Mouse (Mus musculus) hindbrain, embryonic 13.5 days (tissue): ENCODE results near the gene Gm45208. TPM values are rescaled to one million over a fixed set of nuclear protein-coding genes. Genes with fewer than 3 reads are reported as not detected.
"Not testable (repeated sequence)": the region's sequence is repeated elsewhere in the genome, so short reads cannot be mapped to it uniquely, and the experiment has no call there.

Source experiments
- ATAC-seq: fragments of 200-750 bp; cut with Nextera tagmentation; 2 replicates; pipeline ENCODE4 v1.8.0; 2017; ENCODE audit warnings: moderate TSS enrichment; ENCODE audit not compliant: low FRiP score
- H3K27ac ChIP-seq: fragments of 300-500 bp; sonication (generic); 2 replicates; pipeline ENCODE4 v1.5.1; 2015; ENCODE audit warnings: inconsistent platforms, mild to moderate bottlenecking, moderate library complexity
- H3K27me3 ChIP-seq: fragments of 300-500 bp; sonication (generic); 2 replicates; pipeline ENCODE4 v1.6.1; 2015; ENCODE audit warnings: mild to moderate bottlenecking, inconsistent platforms
- H3K36me3 ChIP-seq: fragments of 300-500 bp; sonication (generic); 2 replicates; pipeline ENCODE4 v1.6.1; 2015; ENCODE audit warnings: mild to moderate bottlenecking, inconsistent platforms
- H3K4me1 ChIP-seq: fragments of 300-500 bp; sonication (generic); replicated peaks from 2 replicates; pipeline ENCODE4 v1.6.1; 2015; ENCODE audit warnings: inconsistent platforms
- H3K4me2 ChIP-seq: fragments of 300-500 bp; sonication (generic); 2 replicates; pipeline ENCODE4 v1.6.1; 2015; ENCODE audit warnings: inconsistent platforms, mild to moderate bottlenecking, moderate library complexity
- H3K4me3 ChIP-seq: fragments of 300-500 bp; sonication (generic); 2 replicates; pipeline ENCODE4 v1.5.1; 2015; ENCODE audit warnings: mild to moderate bottlenecking, inconsistent platforms
- H3K9ac ChIP-seq: fragments of 300-500 bp; sonication (generic); 2 replicates; pipeline ENCODE4 v1.6.1; 2015; ENCODE audit warnings: mild to moderate bottlenecking, inconsistent platforms
- H3K9me3 ChIP-seq: fragments of 300-500 bp; sonication (generic); 2 replicates; pipeline ENCODE4 v1.6.1; 2016; ENCODE audit warnings: inconsistent platforms
- WGBS: fragments of 180-500 bp; shearing (Covaris S2); methylation state at CpG from one replicate; pipeline ENCODE4 v1.1.7; 2015; 5-methylcytosine and 5-hydroxymethylcytosine counted together
- polyA plus RNA-seq: library from polyadenylated mRNA; unstranded; fragments of >200 nt; fragmentation: Nextera tagmentation; extraction: Ambion mirVana; gene quantifications from 2 replicates; pipeline ENCODE4 v1.2.1, GENCODE M21; 2015

Gm45208 gene
- polyA plus RNA-seq, 1 experiment from 2014 or later, result not detected

DNA sequence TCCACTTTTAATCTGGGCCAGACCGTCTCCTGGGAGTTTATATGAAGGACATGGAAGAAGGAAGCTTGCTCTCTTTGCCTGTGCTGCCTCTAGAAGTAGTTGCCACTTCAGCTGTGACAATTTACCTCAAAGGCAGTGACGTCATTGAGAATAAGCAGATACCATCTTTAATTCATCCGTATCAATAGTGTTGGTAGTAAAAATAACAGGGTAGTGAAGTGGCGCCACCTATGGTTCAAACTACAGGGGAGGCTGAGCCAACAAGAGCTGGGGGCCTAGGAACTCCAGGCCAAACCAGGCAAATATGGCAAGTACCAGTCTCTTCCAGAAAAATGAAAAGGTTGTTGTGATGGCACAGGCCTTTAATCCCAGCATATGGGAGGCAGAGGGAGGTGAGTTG lies 29.2 kb upstream of the Gm45208 start:
- H3K36me3 ChIP-seq, result no peaks in the 10 kb centered on the region
- no peaks in the 10 kb centered on the region for H3K27me3 ChIP-seq
- no peak for ATAC-seq
- no peaks in the 10 kb centered on the region for H3K9me3 ChIP-seq
- no peak overlapping the region for H3K27ac ChIP-seq
- 30% methylated on average over 4 of the region's 4 CpGs for WGBS
- no peak overlapping the region for H3K4me2 ChIP-seq
- peaks cover 4% of the 10 kb centered on the region for H3K4me1 ChIP-seq
- no peak overlapping the region for H3K4me3 ChIP-seq
- H3K9ac ChIP-seq, result no peak overlapping the region

DNA sequence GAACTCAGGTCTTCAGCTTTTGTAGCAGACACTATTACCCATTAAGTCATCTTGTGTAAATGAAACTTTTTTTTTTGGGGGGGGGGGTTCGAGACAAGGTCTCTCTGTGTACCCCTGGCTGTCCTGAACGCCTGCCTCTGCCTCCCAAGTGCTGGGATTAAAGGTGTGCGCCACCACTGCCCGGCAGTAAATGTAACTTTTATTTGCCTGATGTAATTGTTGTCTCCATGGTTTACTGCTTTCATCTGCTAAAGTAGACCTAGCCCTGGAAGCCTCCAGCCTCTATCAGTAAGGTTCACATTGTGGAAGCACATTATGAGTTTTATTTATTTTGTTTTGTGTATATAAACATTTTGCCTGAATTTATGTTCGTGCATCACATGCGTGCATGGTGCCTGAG lies 25.5 kb upstream of the Gm45208 start:
- H3K9ac ChIP-seq, result no peak overlapping the region
- peak overlapping the region; percentile 42 for H3K4me2 ChIP-seq
- no peaks in the 10 kb centered on the region for H3K9me3 ChIP-seq
- H3K4me3 ChIP-seq, result peak overlapping the region; percentile 9; the same call in 1 of the 2 replicates
- peaks cover 16% of the 10 kb centered on the region for H3K4me1 ChIP-seq
- no peaks in the 10 kb centered on the region for H3K27me3 ChIP-seq
- H3K36me3 ChIP-seq, result peaks cover 5% of the 10 kb centered on the region; the same call in 1 of the 2 replicates
- ATAC-seq, result peak; percentile 63; the same call in 1 of the 2 replicates
- 45% methylated on average over 6 of the region's 6 CpGs for WGBS
- no peak overlapping the region for H3K27ac ChIP-seq

DNA sequence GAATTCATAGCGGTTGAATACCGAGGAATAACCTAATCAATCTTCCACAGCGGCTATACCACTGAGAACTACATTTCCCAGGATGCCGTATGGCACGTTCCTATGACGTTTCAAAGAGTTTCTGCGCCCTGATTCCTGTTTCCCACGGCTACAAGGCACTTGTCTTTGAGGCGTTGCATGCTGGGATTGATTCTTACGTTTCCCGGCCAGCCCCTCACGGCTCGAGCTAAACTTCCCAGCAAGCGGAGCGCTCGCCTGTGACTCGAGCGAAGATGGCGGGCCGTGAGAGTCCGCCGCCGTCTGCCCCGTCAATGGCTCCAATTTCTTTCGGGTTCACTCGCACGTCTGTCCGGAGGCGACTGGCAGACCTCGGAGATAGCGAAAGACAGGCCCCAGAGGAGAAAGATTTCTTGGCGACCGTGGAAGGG lies 25.1 kb upstream of the Gm45208 start, which contains the start of gene Gpkow:
Gene Gpkow, plus strand, starts transcription at position 178 of the 428 bp plus-strand sequence.
- Histone ChIP-seq H3K4me2 (peak within 1 kb of the TSS; percentile 60), H3K4me3 (peak within 1 kb of the TSS; percentile 53), H3K27ac (peak within 1 kb of the TSS; percentile 58), H3K9me3 (no peaks in the 10 kb centered on the region), H3K9ac (peak within 1 kb of the TSS; percentile 68), H3K36me3 (peaks cover 9% of the 10 kb centered on the region), H3K4me1 (peaks cover 16% of the 10 kb centered on the region), H3K27me3 (no peaks in the 10 kb centered on the region)
- WGBS, result 14% methylated on average over 33 of the region's 33 CpGs
- ATAC-seq, result peak; percentile 96

DNA sequence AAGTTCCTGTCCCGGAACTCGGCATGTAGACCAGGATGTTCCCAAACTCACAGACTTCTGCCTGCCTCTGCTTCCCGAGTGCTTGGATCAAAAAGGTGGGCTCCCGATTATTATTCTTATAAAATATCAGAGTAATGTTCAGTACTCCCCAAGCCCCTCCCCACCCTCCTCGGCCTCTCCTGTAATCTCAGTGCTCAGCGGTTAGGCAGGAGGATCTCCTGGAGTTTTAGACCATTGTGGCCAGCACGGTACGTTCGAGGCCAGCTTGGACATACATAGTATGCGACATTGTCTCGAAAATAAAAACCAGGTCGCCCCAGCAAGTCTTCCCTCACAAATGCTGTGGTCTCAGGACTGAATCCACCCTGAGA lies 8.3 kb upstream of the Gm45208 start:
- H3K4me3 ChIP-seq, result peak overlapping the region; percentile 35
- H3K27ac ChIP-seq, result peak overlapping the region; percentile 55
- H3K27me3 ChIP-seq, H3K4me1 ChIP-seq, H3K9me3 ChIP-seq, H3K36me3 ChIP-seq: not testable (repeated sequence)
- 20% methylated on average over 6 of the region's 12 CpGs for WGBS
- peak overlapping the region; percentile 52 for H3K4me2 ChIP-seq
- ATAC-seq, result peak; percentile 2; the same call in 1 of the 2 replicates
- H3K9ac ChIP-seq, result peak overlapping the region; percentile 51

DNA sequence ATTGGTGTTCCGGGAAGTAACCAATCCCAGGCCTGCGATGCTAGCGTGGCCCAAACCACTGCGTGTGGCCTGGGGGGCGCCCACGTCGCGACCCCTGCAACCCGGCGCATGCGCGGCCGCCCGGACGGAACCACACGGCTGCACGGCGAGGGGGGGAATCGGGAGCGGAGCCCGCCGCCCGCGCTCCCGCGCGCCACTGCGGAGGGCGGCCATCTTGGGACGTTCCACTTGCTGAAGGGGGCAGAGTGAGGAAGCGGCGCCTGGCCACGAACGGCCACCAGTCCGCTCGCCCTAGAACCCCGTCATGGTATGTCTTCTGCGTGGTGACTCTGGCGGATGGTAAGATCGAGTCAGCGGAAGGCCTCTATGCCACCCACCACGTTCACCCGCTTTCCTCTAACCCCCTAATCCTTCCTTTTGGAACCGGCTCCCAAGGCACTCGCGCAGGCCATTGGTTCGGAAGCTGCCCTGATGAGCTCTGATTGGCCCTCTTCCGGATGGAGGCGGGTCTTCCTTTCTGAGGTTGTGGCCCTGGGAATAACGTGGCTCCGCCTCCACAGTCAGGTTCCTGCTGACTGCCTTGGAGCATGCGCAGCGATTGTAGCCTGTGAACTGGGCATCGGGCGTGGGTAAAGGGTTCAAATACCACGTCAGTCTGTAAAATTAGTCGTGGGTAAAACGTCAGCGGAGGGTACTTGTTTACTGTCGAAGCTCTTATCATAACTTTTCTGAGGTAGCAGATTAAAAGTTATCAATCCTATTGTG lies 7.7 kb upstream of the Gm45208 start, which contains the start of gene Wdr45:
Gene Wdr45, plus strand, starts transcription at position 199 of the 765 bp plus-strand sequence.
- peak within 1 kb of the TSS; percentile 55 for H3K27ac ChIP-seq
- H3K36me3 ChIP-seq, H3K27me3 ChIP-seq, H3K9me3 ChIP-seq, H3K4me1 ChIP-seq: not testable (repeated sequence)
- H3K4me3 ChIP-seq, result peak within 1 kb of the TSS; percentile 35
- peak; percentile 97 for ATAC-seq
- peak within 1 kb of the TSS; percentile 52 for H3K4me2 ChIP-seq
- peak within 1 kb of the TSS; percentile 51 for H3K9ac ChIP-seq
- WGBS, result 13% methylated on average over 30 of the region's 60 CpGs

DNA sequence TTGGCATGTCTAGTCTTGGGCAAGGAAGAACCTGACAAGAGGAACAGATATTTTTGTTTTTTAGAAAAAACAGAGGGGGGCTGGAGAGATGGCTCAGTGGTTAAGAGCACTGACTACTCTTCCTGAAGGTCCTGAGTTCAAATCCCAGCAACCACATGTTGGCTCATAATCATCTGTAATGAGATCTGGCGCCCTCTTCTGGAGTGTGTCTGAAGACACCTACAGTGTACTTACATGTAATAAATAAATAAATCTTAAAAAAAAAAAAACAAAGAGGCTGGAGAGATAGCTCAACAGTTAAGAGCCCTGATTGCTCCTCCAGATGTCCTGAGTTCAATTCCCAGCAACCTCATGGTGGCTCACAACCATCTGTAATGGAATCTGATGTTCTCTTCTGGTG lies 6.0 kb upstream of the Gm45208 start:
- H3K4me3 ChIP-seq, H3K36me3 ChIP-seq, H3K27me3 ChIP-seq, H3K27ac ChIP-seq, H3K9ac ChIP-seq, ATAC-seq, H3K9me3 ChIP-seq, H3K4me2 ChIP-seq, H3K4me1 ChIP-seq: not testable (repeated sequence)
- 47% methylated on average over 1 of the region's 1 CpGs for WGBS

GRCm38 (mm10) chrX:7722282-7722611 lies 202 bp downstream of the Gm45208 start:
- peak; percentile 44 for ATAC-seq
- 28% methylated on average over 11 of the region's 11 CpGs for WGBS

DNA sequence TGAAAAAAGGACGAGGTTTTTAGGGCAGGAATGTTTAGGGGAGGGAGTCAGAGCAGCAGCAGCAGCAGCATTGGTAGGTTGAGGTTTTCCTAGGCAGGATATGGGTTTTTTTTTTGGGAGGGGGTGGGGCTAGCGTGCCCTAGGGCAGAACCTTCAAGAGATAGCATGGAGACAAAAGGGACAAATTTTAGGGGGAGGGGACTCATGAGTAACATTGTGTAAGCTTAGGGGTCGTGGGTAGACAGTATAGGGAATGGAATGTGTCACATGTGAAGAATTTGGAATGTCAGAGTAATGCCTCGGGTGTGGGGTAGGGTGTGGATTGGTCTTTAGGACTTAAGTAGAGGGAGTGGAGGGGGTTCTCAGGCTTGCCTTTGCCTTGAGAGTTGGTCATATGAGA lies 646 bp downstream of the Gm45208 start:
- Histone ChIP-seq H3K4me3 (peak overlapping the region; percentile 54), H3K27ac (no peak overlapping the region)

More at GRCm38 (mm10) chrX:7722282-7722611, 202 bp downstream of the Gm45208 start:
- H3K4me2 ChIP-seq, result peak overlapping the region; percentile 67
- peaks cover 21% of the 10 kb centered on the region for H3K36me3 ChIP-seq
- H3K27me3 ChIP-seq, result no peaks in the 10 kb centered on the region
- H3K4me1 ChIP-seq, result peaks cover 6% of the 10 kb centered on the region
- peak overlapping the region; percentile 92; the same call in 1 of the 2 replicates for H3K27ac ChIP-seq
- peak overlapping the region; percentile 70 for H3K9ac ChIP-seq
- H3K9me3 ChIP-seq, result no peaks in the 10 kb centered on the region
- H3K4me3 ChIP-seq, result peak overlapping the region; percentile 54

GRCm38 (mm10) chrX:7724135-7724534 lies 2.1 kb downstream of the Gm45208 start:
- Histone ChIP-seq H3K4me1 (peaks cover 12% of the 10 kb centered on the region), H3K4me3 (no peak overlapping the region), H3K36me3 (peaks cover 21% of the 10 kb centered on the region), H3K27me3 (no peaks in the 10 kb centered on the region), H3K27ac (no peak overlapping the region), H3K9me3 (no peaks in the 10 kb centered on the region), H3K9ac (no peak overlapping the region), H3K4me2 (no peak overlapping the region)
- ATAC-seq, result no peak
- 89% methylated on average over 7 of the region's 7 CpGs for WGBS

More for the DNA sequence above, 646 bp downstream of the Gm45208 start:
- H3K36me3 ChIP-seq, result peaks cover 21% of the 10 kb centered on the region
- WGBS, result 31% methylated on average over 4 of the region's 4 CpGs
- H3K4me1 ChIP-seq, result peaks cover 7% of the 10 kb centered on the region
- peak overlapping the region; percentile 67 for H3K4me2 ChIP-seq
- no peaks in the 10 kb centered on the region for H3K27me3 ChIP-seq
- peak overlapping the region; percentile 70 for H3K9ac ChIP-seq
- H3K9me3 ChIP-seq, result no peaks in the 10 kb centered on the region
- ATAC-seq, result no peak

GRCm38 (mm10) chrX:7725841-7726240 lies 3.8 kb downstream of the Gm45208 start:
- Histone ChIP-seq H3K4me3 (no peak overlapping the region), H3K4me1 (peaks cover 18% of the 10 kb centered on the region), H3K9me3 (no peaks in the 10 kb centered on the region), H3K36me3 (peaks cover 21% of the 10 kb centered on the region), H3K27ac (no peak overlapping the region), H3K4me2 (no peak overlapping the region), H3K27me3 (no peaks in the 10 kb centered on the region), H3K9ac (no peak overlapping the region)
- no peak for ATAC-seq
- 84% methylated on average over 12 of the region's 12 CpGs for WGBS

- ATAC-seq, result no peak
- Histone ChIP-seq H3K27me3 (no peaks in the 10 kb centered on the region), H3K36me3 (peaks cover 21% of the 10 kb centered on the region), H3K27ac (no peak overlapping the region), H3K4me2 (no peak overlapping the region), H3K9me3 (no peaks in the 10 kb centered on the region), H3K4me1 (peaks cover 18% of the 10 kb centered on the region), H3K9ac (no peak overlapping the region), H3K4me3 (no peak overlapping the region)
- WGBS, result 92% methylated on average over 13 of the region's 13 CpGs
These were observed 5.1 kb downstream of the Gm45208 start for GRCm38 (mm10) chrX:7727176-7727575.

- peak within 1 kb of the TSS; percentile 59 for H3K4me2 ChIP-seq
- peak within 1 kb of the TSS; percentile 70 for H3K9ac ChIP-seq
- peaks cover 12% of the 10 kb centered on the region for H3K4me1 ChIP-seq
- H3K27me3 ChIP-seq, result no peaks in the 10 kb centered on the region
- 8% methylated on average over 42 of the region's 42 CpGs for WGBS
- ATAC-seq, result peak; percentile 95
- H3K9me3 ChIP-seq, result no peaks in the 10 kb centered on the region
- H3K36me3 ChIP-seq, result peaks cover 21% of the 10 kb centered on the region
- H3K27ac ChIP-seq, result peak within 1 kb of the TSS; percentile 85
- H3K4me3 ChIP-seq, result peak within 1 kb of the TSS; percentile 45
These were observed 6.3 kb downstream of the Gm45208 start, which contains the start of gene Praf2 for GRCm38 (mm10) chrX:7728215-7728921. TSS of gene Praf2 (plus strand) at chrX:7728439.
